Mouse (Mus musculus) liver, adult 2 months (tissue): ENCODE results near the gene Ifna11.
"Not testable (repeated sequence)": the region's sequence is repeated elsewhere in the genome, so short reads cannot be mapped to it uniquely, and the experiment has no call there.

Source experiments
- CTCF ChIP-seq: fragments of 200-500 bp; IDR thresholded peaks from 2 replicates; pipeline ENCODE4 v1.5.1; 2011; ENCODE audit warnings: low read depth, low read length, control low read depth
- POLR2A ChIP-seq: fragments of 200-500 bp; IDR thresholded peaks from 2 replicates; pipeline ENCODE4 v1.6.1; 2011; ENCODE audit warnings: low read length, control low read depth; ENCODE audit not compliant: insufficient read depth; ENCODE audit errors: extremely low read depth

DNA sequence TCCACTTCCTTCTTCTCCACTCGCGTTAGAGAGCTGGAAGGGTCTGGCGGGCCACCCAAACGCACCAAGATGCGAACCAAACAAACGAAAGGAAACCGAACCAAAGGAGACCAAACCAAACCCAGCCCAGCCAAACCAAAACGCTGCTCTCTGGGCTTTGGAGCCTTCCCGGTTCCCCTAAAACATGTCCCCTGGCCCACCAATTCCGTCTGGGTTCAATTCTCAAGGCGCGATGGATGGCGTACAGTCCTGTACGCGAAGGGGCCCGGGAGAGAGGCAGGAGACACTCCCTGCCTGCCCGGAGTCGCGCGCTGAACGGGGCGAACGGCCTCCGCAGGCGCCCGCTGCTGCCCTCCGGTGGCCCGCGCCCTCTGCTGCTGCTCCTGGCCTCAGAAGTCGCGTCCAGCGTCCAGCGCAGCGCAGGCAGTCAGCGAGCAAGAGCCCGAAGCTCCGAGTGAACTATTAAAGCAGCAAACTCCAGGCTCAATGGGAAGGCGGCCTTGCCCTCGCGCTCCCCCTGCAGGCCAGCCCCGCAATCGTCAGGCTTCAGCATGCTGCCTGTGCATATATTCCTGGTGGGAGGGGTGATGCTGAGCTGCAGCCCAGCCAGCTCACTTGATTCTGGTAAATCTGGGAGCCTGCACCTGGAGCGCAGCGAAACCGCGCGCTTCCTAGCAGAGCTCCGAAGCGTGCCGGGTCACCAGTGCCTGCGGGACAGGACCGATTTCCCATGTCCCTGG, 25.7 kb upstream of the Ifna11 start, which contains the start of gene Gm13275:
- TF ChIP-seq CTCF, POLR2A: not testable (repeated sequence)
